Mouse (Mus musculus) kidney, adult 2 months (tissue): ENCODE data around the gene Glrx3. TPM values are rescaled to one million over a fixed set of nuclear protein-coding genes. Genes with fewer than 3 reads are reported as not detected.

ENCODE experiments used
- DNase-seq: peaks from one replicate; pipeline ENCODE4 v3.0.0; 2021
- H3K27ac ChIP-seq: fragments of 200-500 bp; 2 replicates; pipeline ENCODE4 v1.5.1; 2012; ENCODE audit warnings: low read depth, low read length, control low read depth, inconsistent platforms; ENCODE audit not compliant: insufficient read depth
- H3K27me3 ChIP-seq: fragments of 200-500 bp; replicated peaks from 2 replicates; pipeline ENCODE4 v1.6.1; 2012; ENCODE audit warnings: mild to moderate bottlenecking, moderate library complexity, low read length, inconsistent platforms; ENCODE audit not compliant: control insufficient read depth, insufficient read depth
- H3K36me3 ChIP-seq: fragments of 200-500 bp; 2 replicates; pipeline ENCODE4 v1.6.1; 2012; ENCODE audit warnings: mild to moderate bottlenecking, moderate library complexity, low read length, inconsistent platforms; ENCODE audit not compliant: control insufficient read depth, insufficient read depth
- H3K4me1 ChIP-seq: fragments of 200-500 bp; 2 replicates; pipeline ENCODE4 v1.6.1; 2011; ENCODE audit warnings: low read length; ENCODE audit not compliant: control insufficient read depth, insufficient read depth
- H3K4me3 ChIP-seq: fragments of 200-500 bp; 2 replicates; pipeline ENCODE4 v1.5.1; 2011; ENCODE audit warnings: mild to moderate bottlenecking, low read depth, low read length, control low read depth; ENCODE audit not compliant: insufficient read depth
- CTCF ChIP-seq: fragments of 200-500 bp; conservative IDR thresholded peaks from 2 replicates; pipeline ENCODE4 v1.5.1; 2011; ENCODE audit warnings: low read depth, mild to moderate bottlenecking, control low read depth, low read length, moderate library complexity, mixed read lengths; ENCODE audit not compliant: insufficient read depth, insufficient read length
- POLR2A ChIP-seq: fragments of 200-500 bp; IDR thresholded peaks from one replicate; pipeline ENCODE4 v1.6.1; 2011; ENCODE audit warnings: low read depth, low read length, control low read depth
- WGBS: fragments of 180-500 bp; shearing (Covaris S2); methylation state at CpG from one replicate; pipeline ENCODE4 v1.1.7; 2018; 5-methylcytosine and 5-hydroxymethylcytosine counted together
- polyA plus RNA-seq: library from polyadenylated mRNA; depleted of rRNA; stranded (reverse); fragments of >200 nt; gene quantifications from 2 replicates; pipeline ENCODE4 v1.2.3, GENCODE M21; 2012; rRNA removed

The Glrx3 gene
- polyA plus RNA-seq, 1 experiment = 101 TPM

GRCm38 (mm10) chr7:137492307-137492973 lies 55.0 kb downstream of the Glrx3 start:
- no peaks in the 10 kb centered on the region for H3K36me3 ChIP-seq
- WGBS = 77% methylated on average over 8 of the region's 8 CpGs

GRCm38 (mm10) chr7:137498736-137499135 lies 61.3 kb downstream of the Glrx3 start:
- WGBS = 77% methylated on average over 4 of the region's 4 CpGs
- no peaks in the 10 kb centered on the region for H3K27me3 ChIP-seq
- no peaks in the 10 kb centered on the region for H3K36me3 ChIP-seq
- H3K4me3 ChIP-seq = no peak overlapping the region
- no peak for DNase-seq
- H3K27ac ChIP-seq = no peak overlapping the region
- TF ChIP-seq CTCF (no peak), POLR2A (no peak)
- H3K4me1 ChIP-seq = no peaks in the 10 kb centered on the region

More at GRCm38 (mm10) chr7:137492307-137492973, 55.0 kb downstream of the Glrx3 start:
- TF ChIP-seq POLR2A (no peak), CTCF (no peak)
- H3K4me3 ChIP-seq = no peak overlapping the region
- no peaks in the 10 kb centered on the region for H3K4me1 ChIP-seq
- no peaks in the 10 kb centered on the region for H3K27me3 ChIP-seq
- no peak overlapping the region for H3K27ac ChIP-seq
- no peak for DNase-seq

GRCm38 (mm10) chr7:137517588-137517987 lies 80.2 kb downstream of the Glrx3 start:
- no peaks in the 10 kb centered on the region for H3K4me1 ChIP-seq
- no peak for DNase-seq
- TF ChIP-seq CTCF (no peak), POLR2A (no peak)

GRCm38 (mm10) chr7:137518028-137518576 lies 80.7 kb downstream of the Glrx3 start:
- peak; percentile 4 for DNase-seq
- no peak overlapping the region for H3K27ac ChIP-seq
- WGBS = 42% methylated on average over 5 of the region's 5 CpGs
- H3K27me3 ChIP-seq = no peaks in the 10 kb centered on the region
- TF ChIP-seq POLR2A (no peak), CTCF (no peak)
- no peak overlapping the region for H3K4me3 ChIP-seq
- H3K36me3 ChIP-seq = no peaks in the 10 kb centered on the region
- H3K4me1 ChIP-seq = no peaks in the 10 kb centered on the region

More at GRCm38 (mm10) chr7:137517588-137517987, 80.2 kb downstream of the Glrx3 start:
- no peak overlapping the region for H3K4me3 ChIP-seq
- H3K27ac ChIP-seq = no peak overlapping the region
- H3K36me3 ChIP-seq = no peaks in the 10 kb centered on the region
- no peaks in the 10 kb centered on the region for H3K27me3 ChIP-seq

Other genes starting within 250 kb of the Glrx3 start
- 0.68 and 1.9 TPM in 2 replicates for gene Ebf3, start 123.2 kb upstream of the Glrx3 start, polyA plus RNA-seq
- 6.5 and 7.1 TPM in 2 replicates for gene 9430038I01Rik, start 26.9 kb upstream of the Glrx3 start, polyA plus RNA-seq